Comparison of ENCODE assay signal across 8 mouse cellular contexts in the genomic region with DNA sequence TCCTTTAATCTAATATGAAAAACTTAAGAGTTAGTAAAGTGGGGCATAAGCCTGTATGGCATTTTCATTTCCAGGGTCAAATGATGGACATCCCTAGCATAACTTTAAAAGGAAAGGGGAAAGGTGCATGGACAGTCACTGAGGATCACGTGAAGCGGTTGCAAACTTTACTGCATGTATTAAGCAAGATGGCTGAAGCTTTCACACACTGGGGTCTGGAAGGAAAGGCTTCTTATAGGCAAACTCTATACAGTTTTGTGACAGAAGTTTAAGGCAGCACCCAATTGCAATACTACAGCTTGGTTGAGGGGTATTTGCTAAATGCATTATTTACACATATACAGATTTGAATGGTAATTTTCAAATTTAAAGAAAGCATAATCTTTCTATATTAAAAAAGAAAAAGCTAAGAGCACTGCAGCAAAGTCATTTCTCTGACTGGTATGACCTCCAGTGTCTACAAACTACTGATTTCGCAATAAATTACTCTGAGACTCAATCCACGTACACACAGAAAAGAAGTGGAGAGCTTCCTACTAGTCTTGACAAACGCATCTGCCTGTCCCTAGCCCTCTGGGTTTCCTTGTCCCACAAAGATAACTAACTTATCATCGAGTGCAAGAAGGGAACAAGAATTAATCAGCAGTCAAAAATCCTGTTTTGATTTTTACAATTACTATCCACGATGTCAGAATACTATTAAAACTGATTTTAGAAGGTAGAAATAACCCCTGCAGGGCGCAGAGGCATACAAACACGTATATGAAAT. TPM values are rescaled to one million over a fixed set of nuclear protein-coding genes. Genes with fewer than 3 reads are reported as not detected.
DNase-seq lines count a peak whose midpoint lies in the region; ATAC-seq and TF ChIP-seq lines count a peak whose summit lies in the region.

No protein-coding gene starts in this region.

- peak overlapping the region; percentile 53 for H3K4me2 ChIP-seq in intestine, embryonic 16.5 days (ENCODE audit: low read depth, low read length)

- 12% methylated on average over 9 of the region's 9 CpGs for WGBS in intestine, embryonic 16.5 days

- intact Hi-C loops in left cerebral cortex, postnatal 4 days (cut with DNase I): no loop called here

- ATAC-seq in megakaryocyte, adult 5-6 weeks (ENCODE audit: poor library complexity, severe bottlenecking): no peak
- no peak for ATAC-seq in intestine, embryonic 16.5 days

- no peaks in the 10 kb centered on the region for H3K27me3 ChIP-seq in megakaryocyte, embryonic 14.5 days (replicated peaks)
- H3K27me3 ChIP-seq in intestine, embryonic 16.5 days (replicated peaks; ENCODE audit: control insufficient read depth, insufficient read depth, low read length): no peaks in the 10 kb centered on the region

- H3K27ac ChIP-seq in embryonic fibroblast, embryonic 13.5 days (ENCODE audit: insufficient read depth, low read length): peak overlapping the region; percentile 83
- H3K27ac ChIP-seq in intestine, embryonic 16.5 days (ENCODE audit: low read length): peak overlapping the region; percentile 97

- peak overlapping the region; percentile 87 for H3K9ac ChIP-seq in intestine, embryonic 16.5 days (ENCODE audit: low read depth, low read length)

- peak overlapping the region; percentile 99 for H3K4me3 ChIP-seq in megakaryocyte, embryonic 14.5 days (replicated peaks)
- H3K4me3 ChIP-seq in embryonic fibroblast, embryonic 13.5 days (ENCODE audit: insufficient read depth, low read length): peak overlapping the region; percentile 96
- H3K4me3 ChIP-seq in intestine, embryonic 16.5 days (ENCODE audit: low read length): peak overlapping the region; percentile 75

- no peaks in the 10 kb centered on the region for H3K9me3 ChIP-seq in megakaryocyte, embryonic 14.5 days
- no peaks in the 10 kb centered on the region for H3K9me3 ChIP-seq in intestine, embryonic 16.5 days (ENCODE audit: control insufficient read depth, low read length)

- peaks cover 13% of the 10 kb centered on the region for H3K36me3 ChIP-seq in megakaryocyte, embryonic 14.5 days (replicated peaks; ENCODE audit: low read length)
- no peaks in the 10 kb centered on the region for H3K36me3 ChIP-seq in intestine, embryonic 16.5 days (ENCODE audit: control insufficient read depth, insufficient read depth, low read length)

- no peak for TF ChIP-seq POLR2A in embryonic fibroblast, embryonic 13.5 days (IDR thresholded peaks at IDR 0.05; ENCODE audit: low read depth, low read length)

- no peak for TF ChIP-seq CTCF in embryonic fibroblast, embryonic 13.5 days (IDR thresholded peaks at IDR 0.05; ENCODE audit: borderline replicate concordance, insufficient read depth, low read length)

- peaks cover 28% of the 10 kb centered on the region for H3K4me1 ChIP-seq in megakaryocyte, embryonic 14.5 days
- H3K4me1 ChIP-seq in embryonic fibroblast, embryonic 13.5 days (ENCODE audit: control insufficient read depth, insufficient read depth, low read length): peaks cover 4% of the 10 kb centered on the region
- H3K4me1 ChIP-seq in intestine, embryonic 16.5 days (ENCODE audit: control insufficient read depth, insufficient read depth, low read length): peaks cover 18% of the 10 kb centered on the region

- DNase-seq in naive thymus-derived CD4-positive, alpha-beta T cell, adult 2 months (ENCODE audit: low read depth): peak; percentile 9
- no peak for DNase-seq in gastrocnemius, postnatal 4 days (ENCODE audit: low spot score in 2 of 2)
- no peak for DNase-seq in frontal cortex, postnatal 36 days (ENCODE audit: low spot score in 2 of 2)
- no peak for DNase-seq in left cerebral cortex, postnatal 4 days

RNA-seq across cellular contexts. Expression of gene Ugp2, which starts 1.6 kb away (rescaled TPM):
- 3.3 and 7.8 TPM in 2 replicates for polyA plus RNA-seq in megakaryocyte, embryonic 14.5 days (2012; ENCODE audit: insufficient read depth, low replicate concordance)
- 129 and 140 TPM in 2 replicates for total RNA-seq in megakaryocyte, adult 5-6 weeks (2015)
- total RNA-seq in megakaryocyte, adult 5-6 weeks (2017): 113 and 121 TPM in 2 replicates
- polyA plus RNA-seq in embryonic fibroblast, embryonic 13.5 days (2011; ENCODE audit: insufficient read length, low read depth, missing spikeins): 68.9 and 73.3 TPM in 2 replicates
- polyA plus RNA-seq in intestine, embryonic 16.5 days (2015; fragmentation: Nextera tagmentation; extraction: Ambion mirVana): 122 and 130 TPM in 2 replicates
- total RNA-seq in gastrocnemius, postnatal 4 days (2021): 100 to 1,000 TPM; 285 to 289 TPM
- total RNA-seq in left cerebral cortex, postnatal 4 days (2021): 10 to 100 TPM; 77.8 to 88.7 TPM
